Mouse (Mus musculus) ovary, adult 18-20 months (tissue): Measurements from ENCODE around the gene Gm49380.

Experiments used
- DNase-seq: peaks from one replicate; pipeline ENCODE4 v3.0.0; 2022; ENCODE audit warnings: low spot score, mixed read lengths

The Gm49380 gene

DNA sequence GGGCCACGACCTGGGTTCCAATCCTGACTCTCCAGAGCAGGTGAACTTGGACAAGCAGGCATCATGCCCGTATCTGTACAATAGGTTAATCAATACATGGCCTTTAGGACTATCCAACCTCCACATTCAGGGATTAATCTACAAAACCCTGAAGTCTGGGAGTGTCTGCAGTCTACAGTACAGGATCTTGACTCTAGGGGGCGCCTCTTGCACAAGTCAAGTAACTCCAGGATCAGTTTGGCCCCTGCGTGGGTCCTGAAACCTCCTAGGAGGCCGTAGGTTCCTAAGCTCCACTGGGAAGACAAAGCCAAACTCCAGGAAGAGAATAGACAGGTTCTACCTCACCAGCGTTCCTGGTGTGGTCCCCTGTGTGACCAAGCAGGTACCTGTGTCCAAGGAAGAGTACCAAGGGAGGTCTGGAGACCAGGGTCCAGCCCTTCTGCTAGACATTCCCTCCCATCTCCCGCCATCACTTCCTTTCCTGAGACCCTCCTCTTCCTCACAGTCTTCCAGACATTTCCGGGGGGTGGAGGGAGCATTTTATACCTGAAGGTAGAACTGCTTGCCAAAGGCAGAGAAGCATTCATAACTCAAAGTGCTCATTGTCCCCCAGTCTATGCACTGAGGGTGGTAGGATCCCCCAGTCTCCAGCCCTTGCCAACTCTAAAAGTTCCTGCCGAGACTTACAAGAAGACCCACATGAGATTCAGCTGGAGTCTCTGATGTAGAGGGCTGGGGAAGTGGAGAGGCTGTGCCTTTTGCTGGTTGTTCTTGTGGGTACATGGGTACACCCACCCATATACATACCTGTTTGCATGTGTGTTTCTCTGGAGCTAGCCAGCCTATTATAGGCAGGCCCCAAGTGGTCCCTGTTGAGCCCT lies 38.7 kb downstream of the Gm49380 start:
- DNase-seq: no peak

DNA sequence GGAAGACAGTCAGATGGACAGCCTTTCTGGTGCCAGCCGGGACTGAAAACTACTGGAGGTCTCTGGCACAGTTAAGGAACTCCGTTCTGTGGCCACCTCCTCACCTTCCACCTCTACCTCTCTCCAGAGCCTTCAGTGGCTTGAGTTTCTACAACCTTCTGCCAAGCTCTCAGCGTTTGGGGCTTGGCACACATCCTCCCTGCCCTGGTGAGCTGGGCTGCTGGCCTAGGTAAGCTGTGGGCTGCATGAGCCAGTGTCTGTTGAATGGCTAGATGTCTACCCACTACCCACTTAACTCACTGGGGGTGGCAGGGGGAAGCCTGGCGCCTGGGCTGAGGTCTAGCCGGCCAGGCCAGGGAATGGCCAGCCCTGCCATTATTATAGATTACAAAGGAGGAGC lies 40.2 kb downstream of the Gm49380 start:
- no peak for DNase-seq

DNA sequence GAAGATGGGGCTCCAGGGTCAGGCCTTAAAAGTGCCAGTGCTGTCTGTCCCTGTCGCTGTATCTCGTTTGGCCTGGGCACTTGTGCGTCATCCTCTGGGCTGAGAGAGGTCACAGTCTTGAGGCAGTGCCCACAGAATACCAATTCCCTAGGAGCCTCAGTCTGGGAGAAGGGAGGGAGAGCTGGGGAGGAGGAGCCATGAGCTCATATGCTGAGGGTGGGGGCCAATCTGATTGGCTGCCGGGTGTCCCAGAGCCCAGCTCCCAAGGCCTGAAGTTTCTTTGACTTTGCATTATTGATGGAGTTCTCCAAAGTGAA lies 40.7 kb downstream of the Gm49380 start:
- no peak for DNase-seq

DNA sequence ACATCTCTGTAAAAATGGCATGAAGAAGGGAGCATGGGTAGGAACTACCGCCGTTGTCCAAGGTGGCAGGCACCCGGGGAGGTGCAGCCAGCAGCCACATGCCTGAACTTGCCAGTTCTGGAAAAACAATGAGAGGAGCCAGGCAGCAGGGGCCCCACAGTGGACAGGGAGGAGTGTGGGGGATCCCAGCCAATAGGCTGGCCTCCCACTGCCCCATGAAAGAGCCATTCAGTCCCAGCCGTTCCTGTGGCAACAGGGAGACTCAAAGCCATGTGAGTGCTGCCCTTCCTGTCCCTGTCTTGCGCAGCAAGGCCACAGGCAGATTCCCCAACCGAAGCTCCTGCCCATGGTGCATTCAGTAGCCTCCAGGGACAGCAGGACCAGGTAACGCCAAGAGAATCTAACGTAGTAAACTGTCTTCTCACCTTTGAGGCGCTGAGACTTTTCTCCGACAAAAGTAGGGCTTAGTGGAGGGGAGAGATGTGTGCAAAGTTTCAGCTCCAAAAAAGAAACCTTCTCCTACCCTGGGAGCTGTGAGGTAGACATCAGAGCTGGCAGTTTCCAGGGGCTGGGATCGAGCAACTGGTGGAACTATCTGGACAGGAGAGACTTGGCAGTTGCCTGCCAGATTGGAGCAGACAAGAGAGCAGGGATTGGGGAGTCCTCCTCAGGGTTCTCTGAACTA lies 41.2 kb downstream of the Gm49380 start:
- DNase-seq: no peak

DNA sequence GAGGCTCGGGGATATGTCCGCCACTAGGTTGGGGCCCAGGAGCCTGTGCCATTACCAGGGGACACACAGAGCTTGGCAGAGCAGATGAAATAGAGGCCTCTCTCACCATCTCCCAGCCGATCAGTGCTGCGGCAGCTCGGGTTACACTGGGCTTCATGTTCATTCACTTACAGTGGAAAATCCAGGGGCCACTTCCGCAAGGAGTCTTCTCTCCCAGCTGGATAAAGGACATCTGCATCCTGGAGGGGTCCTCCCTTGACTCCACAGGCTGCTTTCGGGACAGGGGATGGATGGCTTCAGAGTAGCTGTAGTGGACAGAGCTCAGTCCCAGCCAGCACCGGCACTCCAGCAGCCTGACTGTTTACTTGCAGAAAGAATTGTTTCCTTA lies 42.5 kb downstream of the Gm49380 start:
- DNase-seq: no peak

DNA sequence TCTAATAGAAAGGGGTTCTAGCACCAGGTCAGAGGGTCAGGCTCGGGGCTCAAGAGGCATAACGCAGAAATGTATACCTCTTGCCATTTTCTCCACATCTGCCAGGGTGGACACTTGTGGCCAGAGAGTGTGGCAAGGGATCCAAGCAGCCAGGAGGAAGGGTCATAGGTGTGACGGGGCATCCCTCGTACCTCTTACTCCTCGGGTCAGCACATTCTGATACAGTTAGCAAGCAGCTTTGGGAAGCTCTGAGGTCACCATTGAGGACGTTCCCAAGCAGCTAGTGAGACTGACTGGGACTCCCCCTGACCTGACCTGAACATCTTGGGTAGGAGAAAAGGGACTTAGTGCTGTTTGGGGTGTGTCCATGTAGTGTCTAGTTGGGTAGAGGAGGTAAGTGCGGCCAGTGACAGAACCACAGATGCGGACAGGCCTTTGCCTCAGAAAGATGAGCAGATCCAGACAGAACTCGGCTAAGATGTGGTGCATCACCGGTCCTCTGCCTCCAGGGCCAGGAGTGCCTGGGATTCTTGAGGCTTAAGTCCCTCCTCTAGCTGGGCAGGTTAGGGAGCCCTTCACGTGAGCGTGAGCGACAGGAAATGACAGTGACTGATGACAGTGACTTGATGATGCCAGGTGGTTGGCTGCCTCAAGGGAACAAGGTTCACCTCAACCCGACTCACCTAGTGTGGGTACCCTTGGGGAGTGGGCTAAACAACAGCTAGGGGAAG lies 43.0 kb downstream of the Gm49380 start:
- DNase-seq: no peak

DNA sequence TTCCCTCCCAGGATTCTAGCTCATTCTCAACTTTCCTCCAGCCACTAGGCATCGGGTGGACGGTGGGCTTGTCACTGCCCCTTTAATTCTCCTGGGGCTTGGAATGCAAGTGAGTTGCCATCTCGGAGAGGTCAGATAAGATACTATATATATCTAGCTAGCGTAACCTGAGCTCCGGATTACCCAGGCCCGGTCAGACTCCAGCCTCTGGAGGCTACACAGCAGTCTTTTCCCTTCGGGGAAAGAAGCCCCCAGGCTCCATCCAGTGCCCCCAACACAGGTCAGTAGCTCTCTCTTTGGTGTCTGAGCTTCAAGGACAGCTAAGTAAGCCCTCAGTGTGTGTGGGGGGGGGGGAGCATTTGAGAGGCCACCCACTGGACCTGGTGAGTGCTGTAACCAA lies 44.0 kb downstream of the Gm49380 start:
- no peak for DNase-seq

DNA sequence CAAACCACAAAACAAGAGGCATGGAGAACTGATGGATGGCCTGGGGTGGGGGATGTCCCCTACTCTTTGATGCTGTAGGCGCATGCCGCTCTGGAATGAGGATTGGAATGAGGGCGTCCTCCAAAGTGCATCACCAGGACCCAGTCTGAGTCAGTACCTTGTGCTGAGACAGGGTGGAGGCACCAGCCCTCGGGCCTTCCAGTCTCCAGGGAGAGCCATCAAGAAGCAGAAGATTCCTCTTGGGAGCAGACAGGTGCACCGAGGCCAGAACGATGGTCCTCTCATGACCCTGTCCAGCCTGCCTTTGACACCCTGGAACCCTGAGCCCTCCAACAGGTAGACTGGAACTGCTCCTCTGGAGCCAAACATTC lies 45.4 kb downstream of the Gm49380 start:
- no peak for DNase-seq

DNA sequence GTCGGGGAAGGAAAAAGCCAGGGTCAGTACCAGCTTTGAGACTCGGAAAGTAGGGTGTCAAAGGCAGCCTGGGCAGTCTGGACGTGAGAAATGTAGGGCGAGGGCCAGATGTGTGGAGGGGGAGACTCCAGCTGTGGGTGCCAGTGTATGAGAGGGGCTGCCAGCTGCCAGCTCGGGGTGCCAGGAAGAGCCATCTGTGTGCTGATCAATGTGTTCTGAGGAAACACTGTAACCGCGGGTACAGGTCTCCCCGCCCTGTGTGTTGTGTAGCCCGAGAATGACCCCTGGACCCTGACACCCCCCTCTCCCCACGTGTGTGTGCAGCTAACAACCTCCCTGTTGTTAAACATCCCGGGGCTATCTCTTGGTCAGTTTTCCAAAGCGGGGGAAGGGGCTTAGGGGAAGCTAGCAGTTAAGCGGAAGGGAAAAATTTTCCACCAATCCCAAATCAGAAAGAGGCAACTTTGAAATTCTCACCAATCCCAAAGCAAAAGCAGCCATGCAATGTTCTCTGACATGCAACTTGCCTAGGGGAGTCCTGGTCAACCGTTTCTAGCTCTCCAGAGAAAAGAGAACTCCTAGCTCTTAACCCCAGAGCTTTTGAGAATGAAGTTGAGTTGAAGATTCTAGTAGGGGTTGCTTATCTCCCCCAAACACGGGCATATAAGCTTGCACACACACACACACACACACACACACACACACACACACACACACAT lies 45.9 kb downstream of the Gm49380 start:
- DNase-seq: no peak

DNA sequence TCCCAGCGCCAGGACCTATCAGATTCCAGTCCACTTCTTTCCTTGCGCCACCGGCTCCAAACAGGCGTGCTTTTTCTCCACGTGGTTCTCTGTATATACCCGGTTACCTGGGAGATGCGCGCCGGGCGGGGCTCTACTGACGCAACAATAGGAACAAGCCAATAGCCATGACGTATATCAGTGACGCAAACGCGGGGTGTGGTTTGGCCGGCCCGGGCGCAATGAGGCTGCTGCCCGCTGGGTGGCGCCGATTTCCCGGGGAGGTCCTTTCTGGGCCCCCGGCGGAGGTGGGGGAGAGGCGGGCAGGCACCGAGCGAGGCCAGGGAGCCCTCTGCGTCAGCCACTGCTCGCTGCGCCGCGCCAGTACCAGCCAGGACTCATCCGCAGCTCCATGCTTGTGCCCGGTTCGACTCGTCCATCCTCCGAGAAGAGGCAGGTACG lies 46.5 kb downstream of the Gm49380 start, which contains the start of gene Usp2:
TSS of gene Usp2 (plus strand) at position 237 of the 441 bp plus-strand sequence.
- DNase-seq: peak; percentile 97

DNA sequence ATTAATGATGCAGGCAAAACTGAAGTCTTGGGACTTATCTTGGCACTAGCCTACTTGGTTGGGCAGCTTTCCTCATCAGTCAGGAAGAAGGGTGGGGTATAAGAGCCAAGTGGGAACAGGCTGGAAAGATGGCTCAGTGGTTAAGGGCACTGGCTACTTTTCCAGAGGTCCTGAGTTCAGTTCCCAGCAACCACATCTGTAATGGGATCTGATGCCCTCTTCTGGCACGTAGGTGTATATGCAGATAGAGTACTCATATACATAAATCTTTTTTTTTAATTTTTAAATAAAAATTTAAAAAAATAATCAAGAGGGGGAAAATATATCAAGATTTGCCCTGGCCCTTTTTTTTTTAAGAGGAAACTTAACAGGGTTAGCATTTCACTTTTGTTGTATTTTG lies 48.1 kb downstream of the Gm49380 start:
- no peak for DNase-seq

DNA sequence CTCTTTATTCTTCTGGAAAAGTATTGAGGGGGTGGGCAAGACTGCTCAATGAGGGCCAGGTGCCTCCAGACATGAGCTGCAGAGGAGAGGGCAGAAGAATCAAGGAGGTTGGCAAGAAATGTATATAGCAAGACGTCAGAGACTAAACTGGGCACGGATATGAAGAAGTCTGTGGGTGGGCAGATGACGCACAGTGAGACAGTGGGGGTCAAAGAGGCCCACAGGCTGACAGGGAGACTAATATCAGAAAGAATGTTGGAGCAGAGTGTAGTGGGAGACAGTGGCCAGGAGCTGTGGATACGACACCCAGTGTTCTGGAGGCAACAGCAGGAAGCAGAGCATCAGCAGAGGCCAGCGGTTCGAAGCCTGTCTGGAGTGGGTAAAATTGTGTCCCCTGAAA lies 54.7 kb downstream of the Gm49380 start:
- DNase-seq: no peak

DNA sequence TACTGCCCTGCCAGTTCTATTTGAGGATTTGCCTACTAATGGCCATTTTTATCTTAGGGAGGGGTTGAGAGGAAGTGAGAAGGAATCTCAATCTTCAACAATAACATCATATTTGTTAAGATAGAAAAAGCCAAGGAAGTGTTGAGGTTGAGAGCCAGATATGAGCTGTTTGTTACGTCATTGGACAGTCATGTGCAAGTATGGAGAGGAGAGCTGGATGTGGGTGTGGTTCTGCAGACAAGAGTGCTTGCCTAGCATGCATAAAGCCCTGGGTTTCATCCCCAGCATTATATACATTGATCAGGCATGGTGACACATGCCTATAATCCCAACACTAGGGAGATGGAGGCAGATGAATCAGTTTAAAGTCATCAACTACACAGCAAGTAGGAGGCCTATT lies 59.4 kb downstream of the Gm49380 start:
- no peak for DNase-seq

DNA sequence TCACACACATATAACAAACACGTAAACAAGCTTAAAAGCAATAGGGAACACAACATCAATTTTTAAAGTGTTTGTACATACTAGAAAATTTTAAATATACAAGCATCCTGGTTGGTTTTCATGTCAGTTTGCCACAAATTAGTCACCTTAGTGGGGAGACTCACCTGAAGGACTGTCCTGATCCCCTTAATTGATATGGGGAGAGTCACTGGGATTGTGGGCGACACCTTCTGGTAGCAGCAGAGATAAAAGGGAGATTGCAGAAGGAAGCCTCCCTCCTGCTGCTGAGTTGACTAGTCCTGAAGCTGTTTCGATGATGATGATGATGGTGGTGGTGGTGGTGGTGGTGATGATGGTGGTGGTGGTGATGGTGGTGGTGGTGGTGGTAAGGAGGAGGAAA lies 60.4 kb downstream of the Gm49380 start:
- no peak for DNase-seq

DNA sequence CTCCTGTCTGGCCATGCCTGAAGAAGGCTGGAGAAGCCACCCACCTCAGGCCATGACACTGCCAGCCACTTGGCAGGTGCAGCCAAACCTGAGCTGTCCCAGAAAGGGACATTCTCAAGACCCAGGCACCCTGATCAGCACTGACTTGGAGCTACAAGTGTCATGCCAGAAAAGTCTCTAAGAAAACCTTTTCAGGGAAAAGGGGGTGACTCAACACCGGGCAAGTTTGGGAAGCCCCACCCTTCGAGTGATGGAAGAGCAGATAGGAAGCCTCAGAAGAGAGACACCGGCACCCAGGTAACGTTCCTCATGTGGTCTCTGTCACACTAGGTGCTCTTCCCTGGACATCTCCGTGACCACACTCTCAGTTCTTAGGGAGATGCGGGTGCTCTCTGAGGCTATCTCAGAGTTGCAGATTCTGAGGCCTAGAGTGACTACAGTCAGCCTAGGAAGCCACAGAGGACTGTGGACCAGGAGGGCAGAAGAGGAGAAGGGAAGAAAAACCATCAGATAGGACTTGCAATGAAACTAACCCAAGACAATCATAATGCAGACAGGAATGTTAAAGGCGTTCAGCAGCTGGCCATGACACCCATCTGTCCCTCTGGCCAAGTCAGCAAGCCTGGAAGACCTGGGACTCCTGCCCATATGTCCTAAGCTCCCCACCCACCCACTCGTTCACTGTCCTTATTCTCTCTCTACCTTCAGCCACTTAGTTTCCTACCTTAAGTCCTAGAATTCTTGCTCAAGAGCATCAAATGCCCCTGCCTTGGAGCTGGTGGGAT lies 63.7 kb downstream of the Gm49380 start:
- no peak for DNase-seq

DNA sequence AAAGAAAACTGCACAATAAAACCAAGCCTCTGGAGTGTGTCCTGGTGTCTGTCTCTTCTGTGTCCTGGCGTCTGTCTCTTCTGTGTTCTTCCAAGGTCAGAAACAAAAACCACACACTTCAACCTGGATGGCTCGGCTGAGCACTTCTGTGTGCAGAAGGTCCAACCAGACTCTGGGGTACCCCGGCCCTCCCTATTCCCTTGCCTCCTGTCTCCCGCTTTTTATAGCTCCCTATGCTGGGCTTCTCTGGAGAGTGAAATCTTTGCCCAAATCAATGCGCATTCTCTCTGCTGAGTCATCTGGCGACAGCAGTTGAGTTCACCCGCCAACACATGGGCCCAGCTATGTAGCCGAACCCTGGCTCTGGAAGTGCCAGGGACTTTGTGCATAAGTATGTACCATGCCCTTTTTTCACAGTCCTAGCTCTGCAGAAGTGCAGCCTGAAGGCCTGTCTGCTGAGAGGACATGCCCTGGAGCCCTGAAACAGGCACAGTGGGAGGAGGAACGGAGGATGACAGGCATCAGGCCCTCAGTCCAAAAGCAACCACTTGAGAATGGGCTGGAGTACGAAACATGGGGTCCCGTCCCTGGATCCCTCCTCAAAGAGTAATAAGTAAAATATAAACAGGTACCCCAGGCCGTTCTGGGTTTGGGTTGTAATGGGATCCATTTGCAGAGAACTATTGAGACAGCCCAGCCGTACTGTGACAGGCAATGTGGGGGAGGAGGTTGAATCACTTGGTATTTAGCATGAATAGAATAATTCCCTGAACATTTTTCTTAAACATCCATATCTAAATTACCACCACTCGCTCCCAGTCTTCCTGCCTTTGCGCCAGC lies 64.5 kb downstream of the Gm49380 start:
- no peak for DNase-seq

DNA sequence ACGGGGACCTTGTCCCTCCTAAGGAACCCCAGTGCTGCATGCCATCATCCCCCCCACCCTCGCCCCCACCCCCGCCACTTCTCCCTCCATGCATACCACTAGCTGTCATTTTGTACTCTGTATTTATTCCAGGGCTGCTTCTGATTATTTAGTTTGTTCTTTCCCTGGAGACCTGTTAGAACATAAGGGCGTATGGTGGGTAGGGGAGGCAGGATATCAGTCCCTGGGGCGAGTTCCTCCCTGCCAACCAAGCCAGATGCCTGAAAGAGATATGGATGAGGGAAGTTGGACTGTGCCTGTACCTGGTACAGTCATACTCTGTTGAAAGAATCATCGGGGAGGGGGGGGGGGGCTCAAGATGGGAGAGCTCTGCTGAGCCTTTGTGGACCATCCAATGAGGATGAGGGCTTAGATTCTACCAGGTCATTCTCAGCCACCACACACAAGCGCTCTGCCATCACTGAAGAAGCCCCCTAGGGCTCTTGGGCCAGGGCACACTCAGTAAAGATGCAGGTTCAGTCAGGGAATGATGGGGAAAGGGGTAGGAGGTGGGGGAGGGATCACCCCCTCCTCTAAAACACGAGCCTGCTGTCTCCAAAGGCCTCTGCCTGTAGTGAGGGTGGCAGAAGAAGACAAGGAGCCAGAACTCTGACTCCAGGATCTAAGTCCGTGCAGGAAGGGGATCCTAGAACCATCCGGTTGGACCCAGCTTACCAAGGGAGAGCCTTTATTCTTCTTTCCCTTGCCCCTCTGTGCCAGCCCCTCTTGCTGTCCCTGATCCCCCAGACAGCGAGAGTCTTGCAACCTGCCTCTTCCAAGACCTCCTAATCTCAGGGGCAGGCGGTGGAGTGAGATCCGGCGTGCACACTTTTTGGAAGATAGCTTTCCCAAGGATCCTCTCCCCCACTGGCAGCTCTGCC lies 65.5 kb downstream of the Gm49380 start:
- no peak for DNase-seq

DNA sequence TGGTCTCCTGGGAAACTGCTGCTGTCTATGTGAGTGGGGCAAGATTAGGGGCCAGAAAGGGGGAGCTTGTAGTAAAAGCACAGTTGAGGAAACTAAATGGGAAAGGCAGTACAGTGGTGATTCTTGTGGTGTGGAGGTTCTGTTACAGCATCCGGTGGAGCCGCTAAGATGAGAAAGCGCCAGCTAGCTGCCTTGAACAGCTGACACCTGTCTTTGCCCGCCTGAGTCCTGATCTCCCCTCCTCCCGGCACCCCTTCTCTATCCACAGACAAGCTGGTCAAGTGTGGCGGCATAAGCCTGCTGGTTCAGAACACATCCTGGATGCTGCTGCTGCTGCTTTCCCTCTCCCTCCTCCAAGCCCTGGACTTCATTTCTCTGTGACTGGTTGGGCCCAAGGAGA lies 66.2 kb downstream of the Gm49380 start:
- no peak for DNase-seq

DNA sequence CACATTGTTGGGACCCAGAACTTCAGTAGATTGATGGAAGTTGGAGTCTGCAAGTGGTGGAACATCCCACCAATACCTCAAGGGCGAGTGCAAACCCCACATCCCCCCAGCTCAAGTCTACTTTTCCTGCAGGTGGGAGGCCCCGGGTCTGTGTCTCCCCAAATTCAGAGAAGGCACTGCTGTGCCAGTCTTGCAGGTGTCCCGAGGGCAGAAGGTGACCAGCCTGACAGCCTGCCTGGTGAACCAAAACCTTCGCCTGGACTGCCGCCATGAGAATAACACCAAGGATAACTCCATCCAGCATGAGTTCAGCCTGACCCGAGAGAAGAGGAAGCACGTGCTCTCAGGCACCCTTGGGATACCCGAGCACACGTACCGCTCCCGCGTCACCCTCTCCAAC lies 66.9 kb downstream of the Gm49380 start:
- DNase-seq: no peak

DNA sequence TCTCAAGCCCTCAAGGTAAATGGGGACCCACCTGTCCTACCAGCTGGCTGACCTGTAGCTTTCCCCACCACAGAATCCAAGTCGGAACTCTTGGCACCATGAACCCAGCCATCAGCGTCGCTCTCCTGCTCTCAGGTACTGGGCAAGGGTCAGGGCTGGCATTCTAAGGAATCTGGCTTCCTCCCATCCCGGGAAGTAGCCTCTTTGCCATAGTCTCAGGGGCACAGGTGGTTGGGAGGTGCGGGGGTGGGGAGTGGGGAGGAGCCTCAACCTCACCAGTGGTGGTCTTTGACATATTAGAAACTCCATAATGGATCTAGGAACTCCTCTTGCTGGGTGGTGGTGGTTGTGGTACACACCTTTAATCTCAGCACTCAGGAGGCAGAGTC lies 67.4 kb downstream of the Gm49380 start:
- DNase-seq: no peak
